Mouse (Mus musculus): ENCODE results near the gene Cmc2. TPM values are rescaled to one million over a fixed set of nuclear protein-coding genes. Genes with fewer than 3 reads are reported as not detected.

Cmc2 gene
- total RNA-seq, 2 experiments from 2014 or later, result 17.8 to 18.2 TPM

- DNase-seq (ENCODE audit: low spot score in 2 of 2), result peak; percentile 58 to 75
Measured at GRCm38 (mm10) chr8:116863357-116864021, 57.8 kb downstream of the Cmc2 start.

GRCm38 (mm10) chr8:116862191-116862590 lies 59.1 kb downstream of the Cmc2 start:
- DNase-seq (ENCODE audit: low spot score in 2 of 2), result no peak

- DNase-seq (ENCODE audit: low spot score in 2 of 2), result no peak
Measured at GRCm38 (mm10) chr8:116852042-116852441, 69.2 kb downstream of the Cmc2 start.

GRCm38 (mm10) chr8:116848042-116848441 lies 73.2 kb downstream of the Cmc2 start:
- no peak for DNase-seq (ENCODE audit: low spot score in 2 of 2)

GRCm38 (mm10) chr8:116842678-116843077 lies 78.6 kb downstream of the Cmc2 start:
- no peak for DNase-seq (ENCODE audit: low spot score in 2 of 2)

Other genes with a start within 250 kb of the Cmc2 start
- 10 to 100 TPM; 19.2 to 23.3 TPM for gene Cdyl2, start 188.5 kb downstream of the Cmc2 start, total RNA-seq (2021)
- gene Cenpn, start 275 bp upstream of the Cmc2 start, total RNA-seq (2021), result 1 to 10 TPM; 1.0 to 2.0 TPM
- gene Atmin, start 21.9 kb upstream of the Cmc2 start, total RNA-seq (2021), result 10 to 100 TPM; 76.7 to 77.7 TPM
- 10 to 100 TPM; 10.1 to 11.8 TPM for gene 1700030J22Rik, start 57.5 kb upstream of the Cmc2 start, total RNA-seq (2021)
- 10 to 100 TPM; 39.1 to 47.5 TPM for gene Gcsh, start 72.1 kb upstream of the Cmc2 start, total RNA-seq (2021)
- gene Pkd1l2, start 161.0 kb upstream of the Cmc2 start, total RNA-seq (2021), result under 1 TPM; 0.07 to 0.26 TPM
- gene Bco1, start 174.4 kb upstream of the Cmc2 start, total RNA-seq (2021), result not detected
- 10 to 100 TPM; 17.9 to 18.4 TPM for gene Gan, start 236.7 kb upstream of the Cmc2 start, total RNA-seq (2021)

Measured in left cerebral cortex, adult 18-20 months (tissue).